ENCODE assay signal across 10 mouse cellular contexts in genomic region chr9:111838069-111838820, GRCm38 (mm10).
DNase-seq lines count a peak whose midpoint lies in the region.
"Had no signal": no experiment of that assay in that cellular context is flagged by ENCODE, and none has a peak within 500 bp of the region (broad histone marks: within the 10 kb centered on the region; RNA-seq: fewer than 3 reads in every experiment).

No protein-coding gene starts in this region.

- DNase-seq in kidney, postnatal 14 days = peak; percentile 29
- no peak for DNase-seq in kidney, adult 11 months
- peak; percentile 37 to 77 for DNase-seq in frontal cortex, postnatal 36 days (ENCODE audit: low spot score in 2 of 2)
- peak; percentile 25 to 51 for DNase-seq in left cerebral cortex, adult 18-20 months (ENCODE audit: low spot score in 2 of 2)
- peak; percentile 19 for DNase-seq in right cerebral cortex, postnatal 14 days
- DNase-seq in heart, adult 8-10 months (ENCODE audit: low spot score) = no peak
- no peak for DNase-seq in adrenal gland, postnatal 14 days
- DNase-seq: cerebellum, adult 8-10 months; liver, embryonic 13.5 days; thymus, adult 18-20 months had no signal

Comparison
In these comparisons a context has a peak if more than half of its experiments do, and no peak if none do; other contexts are left out.
1. DNase-seq: peak in kidney, postnatal 14 days (single experiment), frontal cortex, postnatal 36 days (2 of 2), left cerebral cortex, adult 18-20 months (2 of 2) and right cerebral cortex, postnatal 14 days (single experiment); none in kidney, adult 11 months (single experiment), heart, adult 8-10 months (single experiment) and adrenal gland, postnatal 14 days (single experiment).